Mouse (Mus musculus): ENCODE data around the gene Zswim9.

The Zswim9 gene

GRCm38 (mm10) chr7:13268749-13269260, 9.7 kb downstream of the Zswim9 start:
- DNase-seq (ENCODE audit: low read depth, low spot score): no peak

- no peak for DNase-seq (ENCODE audit: low read depth, low spot score)
Observed at GRCm38 (mm10) chr7:13264396-13264795, 14.1 kb downstream of the Zswim9 start.

GRCm38 (mm10) chr7:13263851-13264250, 14.7 kb downstream of the Zswim9 start:
- DNase-seq (ENCODE audit: low read depth, low spot score): no peak

GRCm38 (mm10) chr7:13260746-13261700, 17.5 kb downstream of the Zswim9 start:
- no peak for DNase-seq (ENCODE audit: low read depth, low spot score)

GRCm38 (mm10) chr7:13212720-13213119, 65.8 kb downstream of the Zswim9 start, which contains the start of gene Vmn1r89:
Gene Vmn1r89 (plus strand): TSS chr7:13213020.
- no peak for DNase-seq (ENCODE audit: low read depth, low spot score)
